Mouse (Mus musculus): ENCODE measurements around the gene Chst8. TPM values are rescaled to one million over a fixed set of nuclear protein-coding genes. Genes with fewer than 3 reads are reported as not detected.

Gene Chst8
- total RNA-seq, 2 experiments from 2014 or later: 0.44 to 0.69 TPM

- intact Hi-C loops (cut with DNase I): no loop called here
- no peak for DNase-seq
Observed at GRCm38 (mm10) chr7:34753140-34753886, 59.2 kb downstream of the Chst8 start.

GRCm38 (mm10) chr7:34752151-34752762 lies 60.3 kb downstream of the Chst8 start:
- intact Hi-C loops (cut with DNase I): no loop called here
- DNase-seq: no peak

- DNase-seq: no peak
- intact Hi-C loops (cut with DNase I): no loop called here
Observed at GRCm38 (mm10) chr7:34750350-34750749, 62.2 kb downstream of the Chst8 start.

- intact Hi-C loops (cut with DNase I): no loop called here
- DNase-seq: no peak
Observed at GRCm38 (mm10) chr7:34749753-34750152, 62.8 kb downstream of the Chst8 start.

GRCm38 (mm10) chr7:34748501-34748900 lies 64.0 kb downstream of the Chst8 start:
- intact Hi-C loops (cut with DNase I): no loop called here

GRCm38 (mm10) chr7:34747661-34748060 lies 64.8 kb downstream of the Chst8 start:
- no peak for DNase-seq
- intact Hi-C loops (cut with DNase I): no loop called here

More at GRCm38 (mm10) chr7:34748501-34748900, 64.0 kb downstream of the Chst8 start:
- no peak for DNase-seq

- no peak for DNase-seq
Observed at GRCm38 (mm10) chr7:34746586-34746985, 65.9 kb downstream of the Chst8 start.

GRCm38 (mm10) chr7:34746165-34746564 lies 66.3 kb downstream of the Chst8 start:
- intact Hi-C loops (cut with DNase I): no loop called here
- no peak for DNase-seq

More at GRCm38 (mm10) chr7:34746586-34746985, 65.9 kb downstream of the Chst8 start:
- intact Hi-C loops (cut with DNase I): no loop called here

GRCm38 (mm10) chr7:34745426-34745825 lies 67.1 kb downstream of the Chst8 start:
- DNase-seq: no peak
- intact Hi-C loops (cut with DNase I): no loop called here

GRCm38 (mm10) chr7:34744994-34745393 lies 67.5 kb downstream of the Chst8 start:
- intact Hi-C loops (cut with DNase I): no loop called here

GRCm38 (mm10) chr7:34743411-34744085 lies 69.0 kb downstream of the Chst8 start:
- intact Hi-C loops (cut with DNase I): no loop called here
- no peak for DNase-seq

More at GRCm38 (mm10) chr7:34744994-34745393, 67.5 kb downstream of the Chst8 start:
- no peak for DNase-seq

GRCm38 (mm10) chr7:34739371-34739770 lies 73.1 kb downstream of the Chst8 start:
- DNase-seq: no peak
- intact Hi-C loops (cut with DNase I): no loop called here

- intact Hi-C loops (cut with DNase I): no loop called here
- no peak for DNase-seq
Observed at GRCm38 (mm10) chr7:34737206-34737605, 75.3 kb downstream of the Chst8 start.

- intact Hi-C loops (cut with DNase I): no loop called here
Observed at GRCm38 (mm10) chr7:34734348-34734747, 78.2 kb downstream of the Chst8 start.

GRCm38 (mm10) chr7:34728931-34729330 lies 83.6 kb downstream of the Chst8 start:
- intact Hi-C loops (cut with DNase I): no loop called here
- no peak for DNase-seq

More at GRCm38 (mm10) chr7:34734348-34734747, 78.2 kb downstream of the Chst8 start:
- DNase-seq: no peak

- intact Hi-C loops (cut with DNase I): no loop called here
- DNase-seq: no peak
Observed at GRCm38 (mm10) chr7:34725206-34725605, 87.3 kb downstream of the Chst8 start.

- intact Hi-C loops (cut with DNase I): no loop called here
Observed at GRCm38 (mm10) chr7:34722551-34723230, 89.8 kb downstream of the Chst8 start.

GRCm38 (mm10) chr7:34722151-34722550 lies 90.4 kb downstream of the Chst8 start:
- intact Hi-C loops (cut with DNase I): no loop called here
- no peak for DNase-seq

More at GRCm38 (mm10) chr7:34722551-34723230, 89.8 kb downstream of the Chst8 start:
- no peak for DNase-seq

- no peak for DNase-seq
- intact Hi-C loops (cut with DNase I): loop anchor here (2.0 kb wide), 1 partner anchor 313 kb away; no protein-coding TSS in a partner anchor
Observed at GRCm38 (mm10) chr7:34721650-34722048, 90.9 kb downstream of the Chst8 start.

GRCm38 (mm10) chr7:34720882-34721649 lies 91.4 kb downstream of the Chst8 start:
- intact Hi-C loops (cut with DNase I): loop anchor here (2.0 kb wide), 1 partner anchor 312 kb away; no protein-coding TSS in a partner anchor
- no peak for DNase-seq
